Mouse (Mus musculus): ENCODE results near the gene Nlrc5. TPM values are rescaled to one million over a fixed set of nuclear protein-coding genes. Genes with fewer than 3 reads are reported as not detected.

Gene Nlrc5
- total RNA-seq, 1 experiment from 2014 or later: 42.9 TPM

- ATAC-seq (replicated peaks; ENCODE audit: low read depth, poor library complexity, severe bottlenecking): no peak
Observed at GRCm38 (mm10) chr8:94518331-94518730, 84.2 kb downstream of the Nlrc5 start.

- ATAC-seq (replicated peaks; ENCODE audit: low read depth, poor library complexity, severe bottlenecking): no peak
Observed at GRCm38 (mm10) chr8:94519021-94519420, 84.9 kb downstream of the Nlrc5 start.

GRCm38 (mm10) chr8:94521481-94521880, 87.3 kb downstream of the Nlrc5 start:
- ATAC-seq (replicated peaks; ENCODE audit: low read depth, poor library complexity, severe bottlenecking): no peak

GRCm38 (mm10) chr8:94522482-94522881, 88.3 kb downstream of the Nlrc5 start:
- ATAC-seq (replicated peaks; ENCODE audit: low read depth, poor library complexity, severe bottlenecking): no peak

GRCm38 (mm10) chr8:94524554-94524953, 90.4 kb downstream of the Nlrc5 start:
- ATAC-seq (replicated peaks; ENCODE audit: low read depth, poor library complexity, severe bottlenecking): no peak

GRCm38 (mm10) chr8:94527178-94527577, 93.0 kb downstream of the Nlrc5 start:
- no peak for ATAC-seq (replicated peaks; ENCODE audit: low read depth, poor library complexity, severe bottlenecking)

- peak; percentile 77 for ATAC-seq (replicated peaks; ENCODE audit: low read depth, poor library complexity, severe bottlenecking)
Observed at GRCm38 (mm10) chr8:94528245-94528644, 94.1 kb downstream of the Nlrc5 start.

GRCm38 (mm10) chr8:94529875-94530274, 95.7 kb downstream of the Nlrc5 start:
- ATAC-seq (replicated peaks; ENCODE audit: low read depth, poor library complexity, severe bottlenecking): no peak

GRCm38 (mm10) chr8:94530643-94531042, 96.5 kb downstream of the Nlrc5 start:
- ATAC-seq (replicated peaks; ENCODE audit: low read depth, poor library complexity, severe bottlenecking): no peak

GRCm38 (mm10) chr8:94532000-94532399, 97.8 kb downstream of the Nlrc5 start:
- ATAC-seq (replicated peaks; ENCODE audit: low read depth, poor library complexity, severe bottlenecking): no peak

- no peak for ATAC-seq (replicated peaks; ENCODE audit: low read depth, poor library complexity, severe bottlenecking)
Observed at GRCm38 (mm10) chr8:94532525-94532872, 98.3 kb downstream of the Nlrc5 start.

- peak; percentile 61 for ATAC-seq (replicated peaks; ENCODE audit: low read depth, poor library complexity, severe bottlenecking)
Observed at GRCm38 (mm10) chr8:94532873-94533671, 98.9 kb downstream of the Nlrc5 start, which contains the start of gene Cpne2. Gene Cpne2 (plus strand): TSS chr8:94532990.

GRCm38 (mm10) chr8:94534612-94535011, 100.5 kb downstream of the Nlrc5 start:
- ATAC-seq (replicated peaks; ENCODE audit: low read depth, poor library complexity, severe bottlenecking): no peak

GRCm38 (mm10) chr8:94535631-94536030, 101.5 kb downstream of the Nlrc5 start:
- no peak for ATAC-seq (replicated peaks; ENCODE audit: low read depth, poor library complexity, severe bottlenecking)

GRCm38 (mm10) chr8:94537456-94537855, 103.3 kb downstream of the Nlrc5 start:
- ATAC-seq (replicated peaks; ENCODE audit: low read depth, poor library complexity, severe bottlenecking): no peak

GRCm38 (mm10) chr8:94540025-94540424, 105.9 kb downstream of the Nlrc5 start:
- no peak for ATAC-seq (replicated peaks; ENCODE audit: low read depth, poor library complexity, severe bottlenecking)

- peak; percentile 81 for ATAC-seq (replicated peaks; ENCODE audit: low read depth, poor library complexity, severe bottlenecking)
Observed at GRCm38 (mm10) chr8:94540889-94541795, 107.0 kb downstream of the Nlrc5 start.

GRCm38 (mm10) chr8:94543981-94544380, 109.8 kb downstream of the Nlrc5 start:
- peak; percentile 37 for ATAC-seq (replicated peaks; ENCODE audit: low read depth, poor library complexity, severe bottlenecking)

GRCm38 (mm10) chr8:94549041-94549440, 114.9 kb downstream of the Nlrc5 start:
- no peak for ATAC-seq (replicated peaks; ENCODE audit: low read depth, poor library complexity, severe bottlenecking)

GRCm38 (mm10) chr8:94549482-94549881, 115.3 kb downstream of the Nlrc5 start:
- peak; percentile 39 for ATAC-seq (replicated peaks; ENCODE audit: low read depth, poor library complexity, severe bottlenecking)

GRCm38 (mm10) chr8:94549998-94550397, 115.8 kb downstream of the Nlrc5 start:
- no peak for ATAC-seq (replicated peaks; ENCODE audit: low read depth, poor library complexity, severe bottlenecking)

Measured in common myeloid progenitor, adult 5-6 weeks (primary cell).